Mouse (Mus musculus) hindbrain, embryonic 13.5 days (tissue): Measurements from ENCODE around the gene Trpv5. TPM values are rescaled to one million over a fixed set of nuclear protein-coding genes. Genes with fewer than 3 reads are reported as not detected.

Source experiments
- ATAC-seq: fragments of 200-750 bp; cut with Nextera tagmentation; 2 replicates; pipeline ENCODE4 v1.8.0; 2017; ENCODE audit warnings: moderate TSS enrichment; ENCODE audit not compliant: low FRiP score
- H3K27ac ChIP-seq: fragments of 300-500 bp; sonication (generic); 2 replicates; pipeline ENCODE4 v1.5.1; 2015; ENCODE audit warnings: inconsistent platforms, mild to moderate bottlenecking, moderate library complexity
- H3K27me3 ChIP-seq: fragments of 300-500 bp; sonication (generic); 2 replicates; pipeline ENCODE4 v1.6.1; 2015; ENCODE audit warnings: mild to moderate bottlenecking, inconsistent platforms
- H3K36me3 ChIP-seq: fragments of 300-500 bp; sonication (generic); 2 replicates; pipeline ENCODE4 v1.6.1; 2015; ENCODE audit warnings: mild to moderate bottlenecking, inconsistent platforms
- H3K4me1 ChIP-seq: fragments of 300-500 bp; sonication (generic); replicated peaks from 2 replicates; pipeline ENCODE4 v1.6.1; 2015; ENCODE audit warnings: inconsistent platforms
- H3K4me2 ChIP-seq: fragments of 300-500 bp; sonication (generic); 2 replicates; pipeline ENCODE4 v1.6.1; 2015; ENCODE audit warnings: inconsistent platforms, mild to moderate bottlenecking, moderate library complexity
- H3K4me3 ChIP-seq: fragments of 300-500 bp; sonication (generic); 2 replicates; pipeline ENCODE4 v1.5.1; 2015; ENCODE audit warnings: mild to moderate bottlenecking, inconsistent platforms
- H3K9ac ChIP-seq: fragments of 300-500 bp; sonication (generic); 2 replicates; pipeline ENCODE4 v1.6.1; 2015; ENCODE audit warnings: mild to moderate bottlenecking, inconsistent platforms
- H3K9me3 ChIP-seq: fragments of 300-500 bp; sonication (generic); 2 replicates; pipeline ENCODE4 v1.6.1; 2016; ENCODE audit warnings: inconsistent platforms
- WGBS: fragments of 180-500 bp; shearing (Covaris S2); methylation state at CpG from one replicate; pipeline ENCODE4 v1.1.7; 2015; 5-methylcytosine and 5-hydroxymethylcytosine counted together
- polyA plus RNA-seq: library from polyadenylated mRNA; unstranded; fragments of >200 nt; fragmentation: Nextera tagmentation; extraction: Ambion mirVana; gene quantifications from 2 replicates; pipeline ENCODE4 v1.2.1, GENCODE M21; 2015

The Trpv5 gene
- polyA plus RNA-seq: not detected in 2 replicates

- 81% methylated on average over 1 of the region's 1 CpGs for WGBS
- H3K4me3 ChIP-seq: no peak within 1 kb of the TSS
These were observed at the start of gene Trpv5 for GRCm38 (mm10) chr6:41680669-41681068. Gene Trpv5, minus strand, starts transcription at chr6:41680769.

GRCm38 (mm10) chr6:41727989-41728609, 47.5 kb upstream of the Trpv5 start:
- H3K27me3 ChIP-seq: no peaks in the 10 kb centered on the region
- no peaks in the 10 kb centered on the region for H3K9me3 ChIP-seq
- WGBS: 84% methylated on average over 1 of the region's 1 CpGs
- H3K4me3 ChIP-seq: no peak overlapping the region
- no peak overlapping the region for H3K27ac ChIP-seq
- H3K9ac ChIP-seq: no peak overlapping the region
- H3K36me3 ChIP-seq: no peaks in the 10 kb centered on the region
- no peak overlapping the region for H3K4me2 ChIP-seq
- no peaks in the 10 kb centered on the region for H3K4me1 ChIP-seq
- no peak for ATAC-seq

More at GRCm38 (mm10) chr6:41680669-41681068, at the start of gene Trpv5:
- Histone ChIP-seq H3K9ac (no peak within 1 kb of the TSS), H3K4me1 (no peaks in the 10 kb centered on the region), H3K9me3 (no peaks in the 10 kb centered on the region), H3K27ac (no peak within 1 kb of the TSS), H3K27me3 (no peaks in the 10 kb centered on the region), H3K36me3 (no peaks in the 10 kb centered on the region), H3K4me2 (no peak within 1 kb of the TSS)
- ATAC-seq: no peak

GRCm38 (mm10) chr6:41721430-41721829, 40.9 kb upstream of the Trpv5 start:
- Histone ChIP-seq H3K4me1 (no peaks in the 10 kb centered on the region), H3K4me3 (no peak overlapping the region), H3K27ac (no peak overlapping the region), H3K27me3 (no peaks in the 10 kb centered on the region), H3K4me2 (no peak overlapping the region), H3K36me3 (no peaks in the 10 kb centered on the region), H3K9me3 (no peaks in the 10 kb centered on the region), H3K9ac (no peak overlapping the region)
- 96% methylated on average over 2 of the region's 2 CpGs for WGBS
- no peak for ATAC-seq

GRCm38 (mm10) chr6:41710281-41710680, 29.7 kb upstream of the Trpv5 start:
- Histone ChIP-seq H3K36me3 (no peaks in the 10 kb centered on the region), H3K9me3 (no peaks in the 10 kb centered on the region), H3K4me3 (no peak overlapping the region), H3K4me2 (no peak overlapping the region), H3K4me1 (no peaks in the 10 kb centered on the region), H3K9ac (no peak overlapping the region), H3K27me3 (no peaks in the 10 kb centered on the region), H3K27ac (no peak overlapping the region)
- WGBS: 91% methylated on average over 1 of the region's 1 CpGs
- ATAC-seq: no peak

GRCm38 (mm10) chr6:41706275-41706674, 25.7 kb upstream of the Trpv5 start:
- Histone ChIP-seq H3K27ac (no peak overlapping the region), H3K4me3 (no peak overlapping the region), H3K36me3 (no peaks in the 10 kb centered on the region), H3K9ac (no peak overlapping the region), H3K4me2 (no peak overlapping the region), H3K27me3 (no peaks in the 10 kb centered on the region), H3K9me3 (no peaks in the 10 kb centered on the region), H3K4me1 (no peaks in the 10 kb centered on the region)
- no peak for ATAC-seq
- 90% methylated on average over 7 of the region's 7 CpGs for WGBS

GRCm38 (mm10) chr6:41704123-41704522, 23.6 kb upstream of the Trpv5 start, which contains the start of gene Kel:
Gene Kel, minus strand, starts transcription at chr6:41704339.
- H3K4me1 ChIP-seq: no peaks in the 10 kb centered on the region
- H3K4me3 ChIP-seq: no peak within 1 kb of the TSS
- 69% methylated on average over 1 of the region's 1 CpGs for WGBS
- no peaks in the 10 kb centered on the region for H3K9me3 ChIP-seq
- H3K36me3 ChIP-seq: no peaks in the 10 kb centered on the region
- H3K27me3 ChIP-seq: no peaks in the 10 kb centered on the region
- H3K9ac ChIP-seq: no peak within 1 kb of the TSS
- H3K27ac ChIP-seq: no peak within 1 kb of the TSS
- ATAC-seq: no peak
- no peak within 1 kb of the TSS for H3K4me2 ChIP-seq

GRCm38 (mm10) chr6:41702928-41703327, 22.4 kb upstream of the Trpv5 start:
- Histone ChIP-seq H3K27ac (no peak overlapping the region), H3K9ac (no peak overlapping the region), H3K27me3 (no peaks in the 10 kb centered on the region), H3K4me3 (no peak overlapping the region), H3K4me1 (no peaks in the 10 kb centered on the region), H3K9me3 (no peaks in the 10 kb centered on the region), H3K36me3 (no peaks in the 10 kb centered on the region), H3K4me2 (no peak overlapping the region)
- WGBS: 81% methylated on average over 2 of the region's 2 CpGs
- ATAC-seq: no peak

- no peaks in the 10 kb centered on the region for H3K36me3 ChIP-seq
- no peaks in the 10 kb centered on the region for H3K9me3 ChIP-seq
- ATAC-seq: no peak
- 77% methylated on average over 1 of the region's 1 CpGs for WGBS
- no peaks in the 10 kb centered on the region for H3K4me1 ChIP-seq
- H3K9ac ChIP-seq: no peak overlapping the region
- no peak overlapping the region for H3K27ac ChIP-seq
- no peaks in the 10 kb centered on the region for H3K27me3 ChIP-seq
- H3K4me2 ChIP-seq: no peak overlapping the region
- no peak overlapping the region for H3K4me3 ChIP-seq
These were observed 20.7 kb upstream of the Trpv5 start for GRCm38 (mm10) chr6:41701245-41701644.

- Histone ChIP-seq H3K4me1 (no peaks in the 10 kb centered on the region), H3K4me2 (no peak overlapping the region), H3K27ac (no peak overlapping the region), H3K9me3 (no peaks in the 10 kb centered on the region), H3K36me3 (no peaks in the 10 kb centered on the region), H3K4me3 (no peak overlapping the region), H3K27me3 (no peaks in the 10 kb centered on the region), H3K9ac (no peak overlapping the region)
- 86% methylated on average over 1 of the region's 1 CpGs for WGBS
- ATAC-seq: no peak
These were observed 13.8 kb upstream of the Trpv5 start for GRCm38 (mm10) chr6:41694407-41694806.

GRCm38 (mm10) chr6:41692200-41692599, 11.6 kb upstream of the Trpv5 start:
- ATAC-seq: no peak
- H3K9me3 ChIP-seq: no peaks in the 10 kb centered on the region
- H3K4me3 ChIP-seq: no peak overlapping the region
- H3K36me3 ChIP-seq: no peaks in the 10 kb centered on the region
- H3K27me3 ChIP-seq: no peaks in the 10 kb centered on the region
- no peaks in the 10 kb centered on the region for H3K4me1 ChIP-seq
- H3K27ac ChIP-seq: no peak overlapping the region
- no peak overlapping the region for H3K9ac ChIP-seq
- H3K4me2 ChIP-seq: no peak overlapping the region

GRCm38 (mm10) chr6:41685596-41685995, 5.0 kb upstream of the Trpv5 start:
- no peak overlapping the region for H3K4me3 ChIP-seq
- no peak overlapping the region for H3K4me2 ChIP-seq
- no peak for ATAC-seq
- H3K9ac ChIP-seq: no peak overlapping the region
- H3K36me3 ChIP-seq: no peaks in the 10 kb centered on the region
- WGBS: 89% methylated on average over 3 of the region's 3 CpGs
- H3K27ac ChIP-seq: no peak overlapping the region
- no peaks in the 10 kb centered on the region for H3K9me3 ChIP-seq
- H3K4me1 ChIP-seq: no peaks in the 10 kb centered on the region
- H3K27me3 ChIP-seq: no peaks in the 10 kb centered on the region

- no peaks in the 10 kb centered on the region for H3K9me3 ChIP-seq
These were observed 4.3 kb upstream of the Trpv5 start for GRCm38 (mm10) chr6:41684911-41685310.

GRCm38 (mm10) chr6:41684131-41684530, 3.6 kb upstream of the Trpv5 start, which contains the start of gene Llcfc1:
Gene Llcfc1, plus strand, starts transcription at chr6:41684431.
- WGBS: 90% methylated on average over 2 of the region's 2 CpGs
- Histone ChIP-seq H3K9me3 (no peaks in the 10 kb centered on the region), H3K4me2 (no peak within 1 kb of the TSS), H3K27me3 (no peaks in the 10 kb centered on the region), H3K36me3 (no peaks in the 10 kb centered on the region), H3K27ac (no peak within 1 kb of the TSS), H3K9ac (no peak within 1 kb of the TSS), H3K4me3 (no peak within 1 kb of the TSS), H3K4me1 (no peaks in the 10 kb centered on the region)
- no peak for ATAC-seq

More at GRCm38 (mm10) chr6:41684911-41685310, 4.3 kb upstream of the Trpv5 start:
- no peaks in the 10 kb centered on the region for H3K27me3 ChIP-seq
- no peak overlapping the region for H3K4me3 ChIP-seq
- H3K4me1 ChIP-seq: no peaks in the 10 kb centered on the region
- no peak overlapping the region for H3K27ac ChIP-seq
- ATAC-seq: no peak
- WGBS: 93% methylated on average over 5 of the region's 5 CpGs
- H3K4me2 ChIP-seq: no peak overlapping the region
- H3K36me3 ChIP-seq: no peaks in the 10 kb centered on the region
- no peak overlapping the region for H3K9ac ChIP-seq
